Mouse (Mus musculus) bone marrow macrophage, adult 2 months (primary cell): ENCODE measurements around the gene Fto.

ENCODE experiments used
- CTCF ChIP-seq: IDR thresholded peaks from 2 replicates; pipeline ENCODE4 v1.5.1; 2012; ENCODE audit warnings: low read depth, mild to moderate bottlenecking, low read length, moderate library complexity
- POLR2A ChIP-seq: IDR thresholded peaks from 2 replicates; pipeline ENCODE4 v1.6.1; 2012; ENCODE audit warnings: mild to moderate bottlenecking, low read depth, low read length, borderline replicate concordance

- TF ChIP-seq POLR2A: no peak
- TF ChIP-seq CTCF: no peak
These were observed 49.4 kb upstream of the Fto start for GRCm38 (mm10) chr8:91263939-91264338.
